Mouse (Mus musculus) liver, adult 2 months (tissue): ENCODE results near the gene Scgb1c1.
A peak's percentile ranks its signal among the peaks of the same experiment; 100 is the strongest.

Experiments used
- CTCF ChIP-seq: fragments of 200-500 bp; IDR thresholded peaks from 2 replicates; pipeline ENCODE4 v1.5.1; 2011; ENCODE audit warnings: low read depth, low read length, control low read depth
- POLR2A ChIP-seq: fragments of 200-500 bp; IDR thresholded peaks from 2 replicates; pipeline ENCODE4 v1.6.1; 2011; ENCODE audit warnings: low read length, control low read depth; ENCODE audit not compliant: insufficient read depth; ENCODE audit errors: extremely low read depth

DNA sequence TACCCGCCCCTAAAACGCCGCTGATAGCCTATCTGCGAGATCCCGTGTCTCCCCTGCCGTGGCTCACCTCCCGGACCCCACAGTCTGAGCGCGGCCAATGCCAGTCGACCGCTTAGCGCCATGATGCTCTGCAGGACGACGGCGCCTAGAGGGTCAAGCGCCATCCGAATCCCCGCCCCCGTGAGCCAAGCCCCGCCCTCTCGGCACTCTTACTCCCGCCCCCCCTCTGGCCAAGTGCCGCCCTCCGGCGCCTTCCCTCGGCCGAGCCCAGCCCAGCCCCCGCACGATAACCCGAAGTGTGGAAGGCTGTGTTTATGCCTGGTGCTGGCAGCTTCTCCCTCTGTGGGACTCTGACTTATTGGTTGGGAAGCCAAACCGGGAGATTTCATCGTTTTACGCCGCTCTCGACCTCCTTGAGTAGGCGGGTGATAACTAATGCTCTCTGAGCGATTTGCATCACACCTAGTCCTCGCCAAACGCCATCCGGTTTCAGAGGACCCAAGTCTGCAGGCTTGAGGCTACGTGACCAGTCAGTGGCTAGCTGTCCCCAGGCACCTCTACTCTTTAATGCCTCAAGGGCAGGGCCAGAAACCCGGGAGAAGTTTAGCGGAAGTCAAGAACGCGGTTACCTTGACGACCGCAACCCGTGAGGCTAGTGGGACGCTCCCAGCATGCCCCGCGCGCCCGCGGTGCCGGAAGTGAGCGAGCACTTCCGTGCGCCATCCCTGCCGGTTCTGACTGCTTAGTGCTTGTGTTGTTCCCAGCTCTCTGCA is 36.5 kb downstream of the Scgb1c1 start, which contains the start of the genes Psmd13 and Sirt3:
- TF ChIP-seq POLR2A: peak; percentile 92
- TF ChIP-seq CTCF: no peak
